Comparison of ENCODE assay signal across 30 mouse cellular contexts in the genomic region with DNA sequence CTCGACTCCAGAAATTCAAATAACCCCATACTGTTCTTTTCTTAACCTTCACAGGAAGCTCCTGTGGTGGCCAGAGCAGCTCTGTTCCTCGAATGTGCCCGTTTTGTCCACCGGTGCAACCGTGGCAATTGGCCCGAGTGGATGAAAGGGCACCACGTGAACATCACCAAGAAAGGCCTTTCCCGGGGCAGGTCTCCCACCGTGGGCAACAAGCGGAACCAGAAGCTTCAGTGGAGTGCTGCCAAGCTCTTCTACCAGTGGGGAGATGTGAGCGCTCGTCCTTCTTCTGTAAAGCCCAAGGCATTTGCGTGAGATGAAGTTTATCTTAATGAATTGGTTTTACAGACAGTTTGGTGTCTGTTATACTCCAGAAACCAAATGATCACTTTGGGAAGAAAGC.
DNase-seq lines count a peak whose midpoint lies in the region; ATAC-seq lines count a peak whose summit lies in the region.
"Had no signal": no experiment of that assay in that cellular context is flagged by ENCODE, and none has a peak within 500 bp of the region (broad histone marks: within the 10 kb centered on the region; RNA-seq: fewer than 3 reads in every experiment).

No protein-coding gene starts in this region.

- H3K9ac ChIP-seq in forebrain, embryonic 11.5 days (ENCODE audit: low read length), result no peak overlapping the region
- H3K9ac ChIP-seq: embryonic facial prominence, embryonic 12.5 days; embryonic facial prominence, embryonic 15.5 days; forebrain, embryonic 12.5 days; forebrain, embryonic 15.5 days; heart, embryonic 13.5 days; hindbrain, embryonic 12.5 days; hindbrain, embryonic 15.5 days; intestine, embryonic 15.5 days had no signal

- WGBS in forebrain, embryonic 11.5 days, result 86% methylated on average over 13 of the region's 13 CpGs

- no peaks in the 10 kb centered on the region for H3K36me3 ChIP-seq in forebrain, embryonic 11.5 days (ENCODE audit: control insufficient read depth, insufficient read depth, low read length)
- H3K36me3 ChIP-seq: embryonic facial prominence, embryonic 12.5 days; embryonic facial prominence, embryonic 15.5 days; forebrain, embryonic 12.5 days; forebrain, embryonic 15.5 days; G1E; heart, embryonic 10.5 days; heart, embryonic 13.5 days; hindbrain, embryonic 12.5 days; hindbrain, embryonic 15.5 days; intestine, embryonic 15.5 days had no signal

- intact Hi-C loops in left cerebral cortex, postnatal 4 days (cut with DNase I), result no loop called here

- peak; percentile 17 to 33 for DNase-seq in cerebellum, adult 18-20 months
- no peak for DNase-seq in cerebellum, adult 11 months
- peak; percentile 43 for DNase-seq in left cerebral cortex, postnatal 4 days
- DNase-seq in left cerebral cortex, adult 18-20 months (ENCODE audit: low spot score in 2 of 2), result no peak
- peak; percentile 26 for DNase-seq in cerebellum, adult 9-11 months
- peak; percentile 12 to 56 for DNase-seq in cerebellum, postnatal 25 days
- DNase-seq in forebrain, embryonic 11.5 days (ENCODE audit: low spot score), result no peak
- DNase-seq: adrenal gland, adult 2 months; adrenal gland, postnatal 25 days; B cell, adult 2 months; gastrocnemius, postnatal 10 days; gastrocnemius, postnatal 36 days; heart, adult 2 months; heart, postnatal 14 days; heart, postnatal 4 days; kidney, adult 11 months; kidney, adult 8-10 months had no signal

- no peaks in the 10 kb centered on the region for H3K9me3 ChIP-seq in forebrain, embryonic 11.5 days (ENCODE audit: control insufficient read depth, low read length)
- H3K9me3 ChIP-seq: embryonic facial prominence, embryonic 12.5 days; embryonic facial prominence, embryonic 15.5 days; forebrain, embryonic 12.5 days; forebrain, embryonic 15.5 days; G1E; heart, embryonic 10.5 days; heart, embryonic 13.5 days; hindbrain, embryonic 12.5 days; hindbrain, embryonic 15.5 days; intestine, embryonic 15.5 days had no signal

- no peak for ATAC-seq in forebrain, embryonic 11.5 days (replicated peaks; ENCODE audit: low FRiP score)
- no peak for ATAC-seq in megakaryocyte progenitor cell, adult 5-6 weeks (replicated peaks; ENCODE audit: poor library complexity)
- ATAC-seq: forebrain, embryonic 15.5 days; intestine, embryonic 15.5 days; Patski had no signal

- no peak overlapping the region for H3K4me3 ChIP-seq in forebrain, embryonic 11.5 days (ENCODE audit: low read depth, low read length)
- H3K4me3 ChIP-seq: embryonic facial prominence, embryonic 12.5 days; embryonic facial prominence, embryonic 15.5 days; forebrain, embryonic 12.5 days; forebrain, embryonic 15.5 days; heart, adult 2 months; heart, embryonic 10.5 days; heart, embryonic 13.5 days; hindbrain, embryonic 12.5 days; hindbrain, embryonic 15.5 days; intestine, embryonic 15.5 days had no signal

- no peak overlapping the region for H3K4me2 ChIP-seq in forebrain, embryonic 11.5 days (ENCODE audit: low read depth, low read length, severe bottlenecking)
- H3K4me2 ChIP-seq: embryonic facial prominence, embryonic 12.5 days; embryonic facial prominence, embryonic 15.5 days; forebrain, embryonic 12.5 days; forebrain, embryonic 15.5 days; heart, embryonic 13.5 days; hindbrain, embryonic 12.5 days; hindbrain, embryonic 15.5 days; intestine, embryonic 15.5 days had no signal

- H3K4me1 ChIP-seq in forebrain, embryonic 11.5 days (replicated peaks; ENCODE audit: control insufficient read depth, insufficient read depth, low read length), result no peaks in the 10 kb centered on the region
- H3K4me1 ChIP-seq: embryonic facial prominence, embryonic 12.5 days; embryonic facial prominence, embryonic 15.5 days; forebrain, embryonic 12.5 days; forebrain, embryonic 15.5 days; heart, embryonic 10.5 days; heart, embryonic 13.5 days; hindbrain, embryonic 12.5 days; hindbrain, embryonic 15.5 days; intestine, embryonic 15.5 days had no signal

- H3K27ac ChIP-seq in forebrain, embryonic 11.5 days (ENCODE audit: low read depth, low read length), result no peak overlapping the region
- H3K27ac ChIP-seq: embryonic facial prominence, embryonic 12.5 days; embryonic facial prominence, embryonic 15.5 days; forebrain, embryonic 12.5 days; forebrain, embryonic 15.5 days; heart, adult 2 months; heart, embryonic 10.5 days; heart, embryonic 13.5 days; hindbrain, embryonic 12.5 days; hindbrain, embryonic 15.5 days; intestine, embryonic 15.5 days had no signal

- no peaks in the 10 kb centered on the region for H3K27me3 ChIP-seq in forebrain, embryonic 11.5 days (ENCODE audit: control insufficient read depth, insufficient read depth, low read length)
- H3K27me3 ChIP-seq: CH12.LX; embryonic facial prominence, embryonic 12.5 days; embryonic facial prominence, embryonic 15.5 days; forebrain, embryonic 12.5 days; forebrain, embryonic 15.5 days; heart, embryonic 13.5 days; hindbrain, embryonic 12.5 days; hindbrain, embryonic 15.5 days; intestine, embryonic 15.5 days had no signal

Comparison
In these comparisons a context has a peak if more than half of its experiments do, and no peak if none do; other contexts are left out.
1. DNase-seq: peak in cerebellum, adult 18-20 months (2 of 2), left cerebral cortex, postnatal 4 days (single experiment), cerebellum, adult 9-11 months (single experiment) and cerebellum, postnatal 25 days (2 of 2); none in cerebellum, adult 11 months (single experiment), left cerebral cortex, adult 18-20 months (0 of 2) and forebrain, embryonic 11.5 days (single experiment).